Mouse (Mus musculus): ENCODE measurements at regions not wholly inside any gene's neighbourhood (a gene's known extent, or its start where the extent isn't known, plus 50 kb on each side); places are given as distances from the start of the nearest gene placed in this dataset.

DNA sequence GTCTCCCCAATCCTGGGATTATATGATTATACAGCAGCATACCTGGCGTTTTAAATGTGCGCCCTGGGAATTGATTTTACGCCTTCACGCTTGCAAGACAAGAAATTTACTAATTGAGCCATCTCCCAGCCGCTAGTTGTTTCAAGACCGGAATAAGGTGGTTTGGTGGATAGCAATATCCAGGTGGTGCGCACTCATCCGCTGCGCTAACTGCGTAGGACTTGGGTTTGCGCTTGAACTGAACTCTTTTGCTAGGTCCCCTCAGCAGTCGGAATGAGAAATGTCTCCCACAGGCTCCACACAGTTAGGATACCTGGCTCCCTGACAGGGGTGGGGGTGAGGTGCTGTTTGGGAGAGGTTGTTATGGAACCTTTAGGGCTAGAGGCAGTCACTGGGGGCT lies 136.4 kb upstream of the Rybp start:
- TF ChIP-seq POLR2A (IDR thresholded peaks at IDR 0.05; ENCODE audit: insufficient read depth, low read depth, low read length): no peak
- TF ChIP-seq CTCF (IDR thresholded peaks at IDR 0.05; ENCODE audit: insufficient read depth, low read depth, low read length): no peak

Measured in olfactory bulb, adult 2 months (tissue).